Mouse (Mus musculus) CH12.LX (cell line): ENCODE results near the gene Tas1r1.

Experiments
- CHD2 ChIP-seq: IDR thresholded peaks from 2 replicates; pipeline ENCODE4 v1.6.1; 2011; ENCODE audit warnings: low read length, improper control_type of control experiment
- CTCF ChIP-seq, 2 experiments: IDR thresholded peaks in 1 of 2; conservative IDR thresholded peaks in 1 of 2; 2 replicates each; pipeline ENCODE4 v1.5.1; 2011 to 2012; ENCODE audit warnings: low read depth in 2 of 2, low read length in 2 of 2, improper control_type of control experiment in 1 of 2, inconsistent platforms in 1 of 2, mild to moderate bottlenecking in 1 of 2, moderate library complexity in 1 of 2
- E2F4 ChIP-seq: IDR thresholded peaks from 2 replicates; pipeline ENCODE4 v1.6.1; 2011; ENCODE audit warnings: low read depth, low read length, improper control_type of control experiment; ENCODE audit not compliant: insufficient replicate concordance
- EP300 ChIP-seq: IDR thresholded peaks from 2 replicates; pipeline ENCODE4 v1.6.1; 2011; ENCODE audit warnings: low read length, improper control_type of control experiment
- KAT2A ChIP-seq: IDR thresholded peaks from 2 replicates; pipeline ENCODE4 v1.6.1; 2012; ENCODE audit warnings: low read length, improper control_type of control experiment, inconsistent platforms; ENCODE audit not compliant: insufficient replicate concordance
- POLR2A ChIP-seq: IDR thresholded peaks from 2 replicates; pipeline ENCODE4 v1.6.1; 2011; ENCODE audit warnings: low read depth, mild to moderate bottlenecking, improper control_type of control experiment, low read length
- SMC3 ChIP-seq: IDR thresholded peaks from 2 replicates; pipeline ENCODE4 v1.6.1; 2011; ENCODE audit warnings: low read depth, low read length, improper control_type of control experiment
- ZC3H11A ChIP-seq: IDR thresholded peaks from 2 replicates; pipeline ENCODE4 v1.6.1; 2012; ENCODE audit warnings: low read depth, mild to moderate bottlenecking, inconsistent platforms, low read length, improper control_type of control experiment

- no peak for TF ChIP-seq CTCF (conservative IDR thresholded peaks at IDR 0.05 in 1 of 2, IDR thresholded peaks at IDR 0.05 in 1 of 2; ENCODE audit: low read depth in 2 of 2, low read length in 2 of 2)
- TF ChIP-seq ZC3H11A: no peak
- TF ChIP-seq E2F4: no peak
- TF ChIP-seq EP300: no peak
- no peak for TF ChIP-seq POLR2A
- TF ChIP-seq CHD2: no peak
- no peak for TF ChIP-seq KAT2A
- no peak for TF ChIP-seq SMC3
Observed at GRCm38 (mm10) chr4:151999481-151999880, 38.9 kb downstream of the Tas1r1 start.
